ENCODE assay signal across 13 mouse cellular contexts in genomic region chr2:70672476-70672875, GRCm38 (mm10).
"Had no signal": no experiment of that assay in that cellular context is flagged by ENCODE, and none has a peak within 500 bp of the region (broad histone marks: within the 10 kb centered on the region; RNA-seq: fewer than 3 reads in every experiment).

No protein-coding gene starts in this region.

- ATAC-seq: midbrain, embryonic 16.5 days had no signal

- DNase-seq: lung, adult 18-20 months; lung, embryonic 14.5 days; lung, postnatal 10 days; lung, postnatal 4 days; midbrain, embryonic 14.5 days; retina, postnatal 1 day; right cerebral cortex, postnatal 25 days; right cerebral cortex, postnatal 4 days; spleen, adult 18-20 months; thymus, adult 2 months; thymus, postnatal 25 days; thymus, postnatal 4 days had no signal
